Mouse (Mus musculus): ENCODE measurements around the gene Mprip.

DNA sequence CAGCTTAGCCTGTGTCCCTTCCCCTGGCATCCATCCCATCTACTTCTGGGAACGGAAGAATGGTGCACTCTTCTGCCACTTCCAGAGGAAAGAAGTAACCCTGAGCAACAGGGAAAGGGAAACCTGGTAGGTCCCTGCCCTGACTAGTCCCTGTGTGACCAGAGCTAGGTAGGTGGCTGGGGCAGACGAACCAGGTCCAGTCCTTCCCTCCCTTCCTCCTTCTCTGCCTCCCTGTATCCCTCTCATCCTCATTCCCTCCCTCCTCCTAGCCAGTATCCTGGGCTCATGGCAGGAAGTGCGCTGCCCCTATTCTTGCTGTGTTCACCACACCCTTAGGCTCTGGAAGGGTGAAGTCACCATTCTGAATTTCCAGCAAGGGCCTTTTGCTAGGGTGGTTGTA is 70.7 kb downstream of the Mprip start:
- TF ChIP-seq CTCF (IDR thresholded peaks at IDR 0.05; ENCODE audit: control insufficient read depth, insufficient read depth, insufficient replicate concordance, low read depth, low read length) (no peak), POLR2A (IDR thresholded peaks at IDR 0.05; ENCODE audit: control insufficient read depth, low read depth, low read length) (no peak)
